Mouse (Mus musculus) Muller cell, postnatal 12 days (primary cell): ENCODE data around the gene Arhgap5.

Experiments
- DNase-seq: peaks from one replicate; pipeline ENCODE4 v3.0.0-alpha.2; 2015; ENCODE audit errors: inconsistent ontology term

Arhgap5 gene

DNA sequence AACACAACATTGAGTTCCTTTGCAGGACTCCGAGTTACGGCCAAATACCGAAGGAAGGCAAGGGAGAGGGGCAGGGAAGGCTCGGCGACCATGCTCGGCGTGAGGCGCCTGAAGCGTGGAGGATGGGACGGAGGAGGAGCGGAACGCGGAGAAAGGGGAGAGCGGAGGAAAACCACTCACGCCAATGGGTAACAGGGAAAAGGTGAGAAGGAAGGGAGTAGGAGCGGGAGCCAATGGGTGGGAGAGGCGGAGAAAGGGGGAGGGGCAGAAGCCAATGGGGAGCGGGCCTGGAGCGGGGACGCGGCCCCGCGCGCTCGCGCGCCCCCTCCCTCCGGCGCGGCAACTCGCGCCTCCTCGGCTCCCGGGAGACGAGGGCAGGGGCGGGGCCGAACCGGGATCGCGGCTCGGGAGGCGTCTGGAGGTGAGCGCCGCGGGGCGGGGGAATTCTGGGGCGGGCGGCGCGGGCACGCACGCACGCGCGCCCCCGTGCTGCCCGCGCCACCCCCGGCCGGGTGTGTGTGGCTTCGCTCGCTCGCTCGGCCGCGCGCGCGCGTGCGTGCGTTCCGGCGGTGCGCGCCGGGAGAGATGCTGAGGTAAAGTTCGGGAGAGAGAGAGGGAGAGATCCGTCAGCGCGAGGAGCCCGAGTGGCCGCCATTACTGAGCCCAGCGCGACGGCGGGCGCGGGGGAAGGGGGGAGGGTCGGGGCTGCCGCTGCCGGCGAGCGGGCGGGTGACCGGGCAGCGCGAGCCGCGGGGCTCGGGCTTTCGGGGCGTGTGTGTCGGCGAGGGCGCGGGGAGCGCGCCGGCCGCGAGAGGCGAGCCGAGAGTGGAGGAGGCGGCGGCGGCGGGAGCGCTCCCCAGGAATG is at the start of gene Arhgap5:
Arhgap5 (plus strand) TSS at position 517 of the 865 bp plus-strand sequence.
- peak; percentile 99 for DNase-seq

DNA sequence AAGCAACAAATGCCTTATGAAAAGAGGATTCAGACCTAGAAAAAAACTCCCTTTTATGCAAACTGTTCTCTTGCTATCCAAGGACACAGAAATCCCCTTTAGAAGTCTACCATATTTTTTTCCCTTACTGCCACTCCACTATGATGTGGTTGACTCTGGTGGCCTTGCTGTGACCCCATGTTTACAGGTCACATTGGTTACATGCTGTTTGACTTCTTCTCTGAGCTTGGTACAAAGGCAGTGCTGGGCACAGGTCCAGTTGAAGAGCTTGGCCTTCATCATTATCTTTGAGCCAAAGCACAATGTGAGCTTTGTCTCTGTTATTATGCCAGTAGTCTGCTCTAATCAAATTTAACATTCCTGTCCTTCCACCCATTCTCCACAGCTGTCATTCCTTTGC is 39.2 kb upstream of the Arhgap5 start:
- peak; percentile 90 for DNase-seq

DNA sequence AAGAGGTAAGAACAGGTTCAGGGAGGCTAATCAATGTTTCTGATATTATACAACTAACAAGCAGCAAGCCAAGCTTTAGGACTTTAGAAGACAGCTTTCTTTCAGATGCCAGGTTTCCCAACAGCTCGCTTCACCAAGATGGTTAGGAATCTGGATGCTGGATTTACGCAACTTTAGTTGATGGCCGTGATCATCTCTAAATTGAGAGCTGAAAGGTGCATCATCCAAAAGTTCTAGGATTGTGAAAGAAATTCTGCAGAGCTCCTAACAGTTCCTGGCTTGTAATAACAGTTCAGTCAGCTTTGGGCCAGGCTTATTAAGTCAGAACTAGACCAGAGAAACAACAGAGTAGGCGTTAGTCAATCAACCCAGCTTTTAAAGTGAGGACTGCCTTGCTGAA is 32.2 kb upstream of the Arhgap5 start:
- no peak for DNase-seq

DNA sequence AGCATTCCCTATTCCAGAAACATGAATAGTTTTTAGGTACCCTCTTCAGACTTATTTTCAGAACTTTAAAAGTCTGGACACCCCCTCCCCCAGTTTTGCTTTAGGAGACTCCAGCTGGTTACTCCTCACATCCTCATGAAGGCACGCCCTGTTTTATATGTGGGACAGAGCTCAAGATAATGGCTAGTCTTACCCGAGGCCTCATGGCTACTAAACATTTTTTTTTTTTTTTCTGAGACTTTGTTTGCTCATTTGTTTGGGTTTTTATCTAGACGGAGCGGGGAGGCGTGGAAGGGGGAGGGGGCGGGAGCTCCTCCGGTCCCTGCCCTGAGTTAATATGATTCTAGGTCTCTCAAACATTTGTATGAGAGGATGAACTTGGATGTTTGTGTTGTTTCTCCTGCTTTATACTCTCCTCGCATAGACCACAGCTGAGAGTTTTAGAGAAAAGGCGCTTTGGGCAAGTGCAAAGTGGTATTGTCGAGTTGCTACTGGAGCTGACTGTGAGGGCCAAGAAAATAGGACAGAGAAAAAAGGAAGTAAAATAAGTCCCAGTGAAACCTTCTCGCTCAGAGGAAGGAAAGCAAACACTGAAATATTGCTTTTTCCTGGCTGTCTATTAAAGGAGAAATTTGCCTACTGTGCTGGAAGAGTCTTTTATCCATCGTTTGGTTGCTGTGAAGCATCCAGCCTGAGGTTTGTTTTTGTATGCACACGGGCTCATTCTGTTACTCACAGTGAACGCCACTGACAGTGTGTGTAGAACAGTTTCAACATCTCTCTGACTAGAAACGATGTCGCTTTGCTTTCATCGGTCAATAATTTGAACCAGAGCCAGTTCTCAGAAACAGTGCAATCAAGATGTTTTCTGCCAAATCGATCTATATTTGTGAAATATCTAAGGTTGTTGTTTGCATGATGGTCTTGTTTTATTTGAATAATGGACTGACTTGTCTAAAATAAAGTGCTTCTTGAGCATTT is 29.5 kb upstream of the Arhgap5 start:
- no peak for DNase-seq

DNA sequence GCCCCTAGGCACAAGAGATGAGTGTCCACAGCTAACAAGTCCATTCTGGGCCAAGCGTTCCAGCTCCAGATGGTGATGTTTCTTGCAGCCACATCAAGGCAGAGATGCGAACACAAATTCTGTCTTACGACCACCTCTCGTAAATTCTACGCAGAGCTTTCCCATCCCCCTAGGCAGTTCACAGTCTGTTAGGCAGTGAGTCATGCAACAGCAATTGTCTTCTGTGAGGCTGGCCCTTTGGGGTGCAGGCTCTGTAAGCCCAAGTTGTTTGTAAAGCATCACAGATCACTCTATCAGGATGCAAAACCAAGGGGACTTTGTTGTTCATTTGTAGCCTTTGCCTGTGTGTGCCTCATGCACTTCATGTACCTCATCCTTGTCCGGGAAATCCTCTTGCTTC is 27.7 kb upstream of the Arhgap5 start:
- DNase-seq, result peak; percentile 26

DNA sequence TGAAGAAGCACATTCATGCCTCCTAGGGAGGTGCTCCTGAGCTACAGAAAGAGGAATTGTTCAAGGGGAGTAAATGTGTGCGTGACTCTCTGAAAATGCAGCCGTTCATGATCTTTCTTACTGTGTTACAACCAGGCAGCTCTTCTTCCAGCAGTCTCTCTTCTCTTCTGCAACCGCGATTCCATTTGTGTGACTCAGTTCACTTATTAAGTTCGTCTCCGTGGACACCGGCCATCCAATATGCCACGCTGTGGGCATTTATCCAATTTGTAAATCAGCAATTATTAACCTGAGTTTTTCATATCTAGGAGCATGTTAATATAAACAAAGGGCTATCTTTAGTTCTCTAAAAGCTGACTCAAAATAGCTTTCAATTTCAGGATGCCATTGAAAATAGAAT is 25.2 kb upstream of the Arhgap5 start:
- peak; percentile 73 for DNase-seq

DNA sequence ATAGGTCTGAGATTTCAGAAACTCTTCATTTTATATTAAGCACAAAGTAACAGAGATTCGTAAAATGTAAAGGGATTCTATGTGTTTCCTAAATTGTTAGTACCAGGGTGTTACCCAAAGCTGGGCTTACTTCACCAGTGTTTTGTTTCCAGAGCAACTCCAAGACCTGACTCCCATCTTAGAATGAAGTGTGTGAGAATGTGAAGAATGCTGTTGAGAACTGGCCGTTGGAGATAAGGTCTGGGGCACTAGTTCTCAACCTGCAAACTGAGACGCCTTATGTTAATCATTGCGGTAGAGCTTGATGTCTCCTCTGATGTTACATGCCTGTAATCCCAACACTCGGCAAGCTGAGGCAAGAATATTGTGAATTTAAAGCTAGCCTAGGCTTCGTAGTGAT is 24.4 kb upstream of the Arhgap5 start:
- DNase-seq, result no peak

DNA sequence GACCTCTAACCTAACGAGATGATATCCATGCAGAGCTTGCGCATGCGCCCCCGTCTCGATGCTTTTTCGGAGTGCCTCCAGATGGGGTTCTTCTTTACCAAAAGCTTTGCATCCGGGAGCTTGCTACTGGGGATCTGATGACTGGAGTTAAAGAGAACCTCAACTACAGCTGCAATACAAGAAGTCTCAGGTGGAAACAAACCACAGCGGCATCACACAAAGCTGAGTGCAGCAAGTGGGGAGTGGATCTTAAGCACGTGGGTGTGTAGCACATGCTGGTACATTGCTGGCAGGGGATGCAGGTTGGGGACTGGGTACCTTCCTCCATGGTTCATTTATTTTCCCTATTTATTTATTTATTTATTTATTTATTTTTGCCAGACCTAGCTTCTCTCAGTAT is 22.9 kb upstream of the Arhgap5 start:
- no peak for DNase-seq

DNA sequence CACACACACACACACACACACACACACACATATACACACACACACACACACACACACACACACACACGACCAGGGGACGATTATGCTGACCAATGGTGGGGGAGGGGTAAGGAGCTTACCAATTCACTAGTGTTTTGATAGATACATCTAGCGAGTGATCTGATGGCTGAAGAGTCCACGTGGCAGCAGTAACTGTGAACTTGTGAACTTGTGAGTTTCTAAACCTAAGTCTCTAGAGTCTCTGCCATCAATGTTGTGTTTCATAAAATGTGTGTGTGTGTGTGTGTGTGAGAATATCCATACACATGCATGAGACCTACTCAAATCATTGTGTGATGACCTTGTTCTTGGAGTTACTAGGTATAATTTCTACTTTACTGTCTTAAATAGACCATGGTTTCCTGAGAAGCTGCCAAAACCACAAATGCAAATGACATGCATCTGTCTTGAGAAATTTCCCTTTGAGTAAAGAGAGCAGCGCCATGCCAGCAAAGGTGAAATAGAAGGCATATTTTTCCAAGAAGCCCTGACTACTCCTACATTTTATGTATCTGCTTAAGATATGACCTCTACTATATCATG is 21.7 kb upstream of the Arhgap5 start:
- DNase-seq, result no peak

DNA sequence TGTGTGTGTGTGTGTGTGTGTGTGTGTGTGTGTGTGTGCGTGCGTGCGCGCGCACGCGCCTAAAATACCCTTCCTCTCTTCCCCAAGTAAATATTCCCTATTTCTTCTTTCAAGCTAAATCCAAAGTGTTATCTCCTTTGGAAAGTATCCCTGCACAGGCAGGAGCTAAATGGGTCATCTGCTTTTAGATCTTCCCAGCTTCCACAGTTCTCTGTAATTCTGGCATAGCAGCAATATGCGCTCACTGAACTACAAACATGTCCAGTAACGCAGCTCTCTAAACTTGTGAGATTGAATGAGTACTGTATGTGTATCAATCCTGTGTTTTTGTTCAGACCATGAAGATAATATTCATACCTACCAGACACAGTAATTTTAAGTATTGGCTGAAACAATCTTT is 20.6 kb upstream of the Arhgap5 start:
- DNase-seq, result no peak

DNA sequence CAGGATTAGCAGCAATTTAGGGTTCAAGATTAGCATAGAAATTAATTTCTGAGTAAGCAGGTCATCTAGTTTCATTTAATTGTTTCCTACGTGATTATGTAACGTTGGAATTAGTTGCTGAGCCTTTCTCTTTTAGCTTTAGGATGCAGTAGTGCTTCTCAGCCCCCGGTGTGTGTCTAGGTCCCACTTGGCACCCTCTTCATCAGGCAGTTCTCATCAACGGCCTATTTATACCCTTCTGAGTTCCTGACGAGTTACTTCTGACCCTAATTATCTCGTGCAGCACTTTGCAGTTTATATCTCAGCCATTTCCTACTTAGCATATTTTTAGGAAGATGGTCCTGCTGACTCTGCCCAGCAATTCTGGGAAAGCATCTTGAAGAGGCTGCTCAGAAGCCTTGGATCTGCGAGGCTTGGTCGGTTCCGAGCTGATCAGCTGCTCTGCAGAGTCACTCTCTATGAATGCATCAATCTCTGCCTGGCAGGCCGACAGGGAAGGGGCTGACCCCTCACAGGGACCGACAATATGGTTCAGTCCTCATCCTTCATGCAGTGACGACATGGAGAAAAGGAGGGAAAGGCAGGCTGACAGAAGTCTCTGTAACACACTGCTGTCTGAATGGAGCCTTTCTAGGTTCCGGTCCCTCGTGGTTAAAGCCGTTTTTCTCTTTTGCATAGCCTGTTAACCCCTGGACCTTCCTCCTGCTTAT is 15.4 kb upstream of the Arhgap5 start:
- no peak for DNase-seq

DNA sequence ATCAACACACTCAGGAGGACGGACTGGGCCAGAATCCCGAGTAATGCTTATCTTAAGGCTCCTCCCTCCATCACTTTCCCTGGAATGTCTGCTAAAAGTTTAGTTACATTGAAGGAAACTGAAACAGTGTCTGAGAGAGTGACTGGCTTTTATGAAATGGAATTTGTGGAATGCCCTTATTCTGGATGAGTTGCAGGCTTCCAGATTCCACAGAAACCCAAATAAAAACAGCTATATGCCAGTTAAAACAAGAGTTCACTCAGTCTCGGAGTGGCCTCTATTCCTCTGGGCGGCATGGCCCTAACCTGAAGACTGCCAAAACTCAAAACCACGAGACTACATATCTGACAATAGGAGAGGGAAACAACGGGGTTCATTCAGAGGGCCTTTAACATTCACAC is 10.5 kb upstream of the Arhgap5 start:
- peak; percentile 86 for DNase-seq

DNA sequence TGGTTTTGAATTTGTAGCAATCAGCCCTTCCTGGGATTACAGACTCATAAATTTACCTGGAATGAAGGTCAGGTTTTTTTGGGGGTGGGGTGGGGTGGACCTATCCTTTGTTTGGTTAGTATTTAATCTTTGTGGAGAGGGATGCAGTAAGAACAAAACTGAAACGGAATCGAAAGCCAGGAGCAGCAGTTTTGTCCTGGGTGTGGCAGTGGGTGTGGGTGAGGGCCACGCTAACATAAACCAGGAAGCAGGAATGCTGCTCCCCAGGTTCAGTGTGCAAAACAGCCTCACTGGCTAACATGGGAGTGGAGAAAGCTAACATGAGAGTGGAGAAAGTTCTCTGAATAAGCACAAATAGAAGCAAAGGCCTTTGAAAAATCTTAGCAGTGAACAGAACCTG is 6.6 kb upstream of the Arhgap5 start:
- DNase-seq, result no peak

DNA sequence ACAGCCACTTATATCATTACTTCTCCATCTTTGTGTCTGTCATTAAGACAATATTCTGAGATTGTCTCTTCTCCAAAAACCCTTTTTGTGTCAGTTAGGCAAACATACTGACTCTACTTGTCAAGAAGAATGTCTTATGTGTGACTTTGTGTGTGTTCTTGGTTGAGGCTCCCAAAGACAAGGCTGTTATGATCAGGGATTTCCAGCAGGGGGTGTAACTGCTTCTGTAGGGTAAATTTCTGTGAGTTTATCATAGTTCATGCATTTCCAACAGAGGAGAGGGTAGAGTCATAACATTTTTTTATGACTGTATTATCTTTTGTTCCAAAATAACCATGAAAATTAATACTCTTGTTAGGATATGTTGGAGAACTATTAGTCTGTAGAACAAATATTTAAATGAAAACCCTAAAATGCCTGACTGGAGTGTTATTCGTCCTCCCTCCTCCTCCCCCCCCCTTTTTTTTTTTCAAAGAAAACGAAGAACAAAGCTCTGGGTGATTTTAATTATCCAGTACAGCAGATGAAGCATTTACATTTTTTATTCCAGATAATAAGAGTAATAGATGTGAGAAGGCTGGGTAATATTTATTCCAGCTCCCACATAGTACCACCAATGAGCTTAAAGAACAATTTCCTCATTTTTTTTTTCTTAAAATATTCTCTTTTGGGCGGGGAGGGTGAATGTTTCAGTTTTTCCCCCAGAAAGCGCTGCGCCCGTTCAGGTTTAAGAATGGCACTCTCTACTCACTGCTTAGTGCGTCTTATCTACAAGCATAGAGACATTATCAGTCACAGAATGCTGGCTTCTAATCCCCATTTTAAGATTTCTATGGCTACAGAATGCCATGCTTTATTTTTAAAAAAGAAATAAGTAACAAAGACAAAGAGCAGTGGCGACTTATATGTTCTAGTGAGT is 2.6 kb upstream of the Arhgap5 start:
- DNase-seq, result no peak

DNA sequence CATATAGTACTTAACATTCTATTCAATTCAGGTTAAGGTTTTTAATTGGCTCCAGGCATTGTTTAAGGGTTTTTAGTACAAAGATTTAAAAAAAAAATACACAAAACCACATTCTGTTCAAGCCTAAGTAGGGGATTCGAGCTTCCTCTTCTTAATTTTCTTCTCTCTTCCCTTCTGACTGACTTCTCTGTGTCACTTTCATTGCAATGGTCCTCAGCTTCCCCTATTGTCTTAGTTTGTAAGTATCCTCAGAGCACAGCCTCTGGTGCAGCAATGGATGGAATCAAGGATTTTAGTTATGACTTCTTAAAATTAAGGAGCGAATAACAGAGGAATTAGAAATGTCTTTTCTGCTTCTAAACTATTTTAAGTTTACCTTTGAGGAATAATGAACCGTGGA is 1.6 kb upstream of the Arhgap5 start:
- DNase-seq, result no peak

DNA sequence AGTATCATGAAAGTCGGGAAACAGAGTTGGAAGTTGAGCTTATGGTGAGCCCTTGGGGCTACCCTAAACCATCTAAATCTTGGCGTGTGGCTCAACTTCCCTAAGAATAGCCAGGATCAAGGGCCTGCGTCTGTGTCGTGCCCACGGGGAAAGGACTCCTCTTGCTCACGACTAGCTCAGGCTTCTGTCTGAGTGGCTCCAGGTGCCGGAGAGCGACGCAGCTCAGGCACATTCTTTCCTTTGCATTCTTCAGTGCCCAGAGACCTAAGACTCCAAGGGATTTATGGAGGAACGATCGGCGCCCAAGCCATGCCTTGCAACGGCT is 679 bp upstream of the Arhgap5 start:
- DNase-seq, result no peak

DNA sequence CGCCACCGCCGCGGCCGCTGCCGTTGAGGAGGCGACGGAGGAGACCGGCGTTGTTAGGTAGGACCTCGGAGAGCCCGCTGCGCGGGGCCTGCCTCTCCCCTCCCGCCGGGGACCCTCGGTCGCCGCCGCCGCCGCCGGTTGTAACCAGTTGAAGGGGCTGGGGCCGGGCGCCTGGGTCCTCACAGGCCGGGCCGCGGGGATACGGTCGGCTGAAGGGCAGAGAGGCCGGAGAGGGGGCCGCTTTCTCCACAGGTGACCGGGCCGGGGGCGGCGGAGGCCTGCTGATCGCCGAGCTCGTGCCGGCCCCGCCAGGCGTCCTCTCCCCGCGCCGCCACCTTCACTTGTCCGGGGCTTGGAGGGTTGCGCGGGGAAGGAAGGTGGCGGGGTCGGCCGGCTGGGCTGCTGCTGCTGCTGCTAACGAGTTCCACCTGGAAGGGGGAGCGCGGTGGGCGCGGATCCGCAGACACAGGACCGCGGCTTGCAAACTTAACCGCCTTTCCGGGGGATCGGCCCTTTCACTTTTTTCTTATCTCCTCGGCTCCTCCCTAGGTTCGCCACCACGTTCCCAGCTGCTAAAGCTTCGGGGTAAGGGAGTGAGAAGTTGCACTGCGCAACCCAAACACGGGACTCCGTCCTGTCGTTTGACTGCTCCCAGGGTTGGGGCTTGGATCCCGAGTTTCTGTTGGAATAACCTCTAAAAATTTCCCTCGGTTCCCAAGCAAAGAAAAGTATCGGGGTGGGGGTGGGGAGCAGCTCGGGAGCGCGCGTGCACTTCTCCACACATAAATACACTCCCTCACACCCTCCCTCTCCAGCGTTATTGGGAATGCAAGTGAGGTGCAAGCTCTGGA is 784 bp downstream of the Arhgap5 start:
- DNase-seq, result peak; percentile 63

DNA sequence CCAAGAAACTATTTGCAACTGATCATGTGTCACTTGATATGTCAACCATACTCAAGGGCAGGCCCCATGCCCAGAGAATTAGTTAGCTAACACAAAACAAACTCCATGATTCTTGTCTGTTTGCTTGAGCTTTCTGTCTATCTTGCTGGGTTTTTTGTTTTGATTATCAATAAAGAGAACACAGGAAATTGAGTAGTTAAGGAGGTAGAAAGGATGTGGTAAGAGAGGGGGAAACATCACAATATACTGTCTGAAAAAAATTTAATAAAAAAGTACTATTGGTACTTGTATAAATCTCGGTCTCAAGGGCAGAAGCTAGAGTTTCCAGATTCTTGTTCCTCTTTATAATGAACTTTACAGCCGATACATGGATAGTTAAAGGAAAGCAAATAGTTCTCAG is 20.9 kb downstream of the Arhgap5 start:
- no peak for DNase-seq

DNA sequence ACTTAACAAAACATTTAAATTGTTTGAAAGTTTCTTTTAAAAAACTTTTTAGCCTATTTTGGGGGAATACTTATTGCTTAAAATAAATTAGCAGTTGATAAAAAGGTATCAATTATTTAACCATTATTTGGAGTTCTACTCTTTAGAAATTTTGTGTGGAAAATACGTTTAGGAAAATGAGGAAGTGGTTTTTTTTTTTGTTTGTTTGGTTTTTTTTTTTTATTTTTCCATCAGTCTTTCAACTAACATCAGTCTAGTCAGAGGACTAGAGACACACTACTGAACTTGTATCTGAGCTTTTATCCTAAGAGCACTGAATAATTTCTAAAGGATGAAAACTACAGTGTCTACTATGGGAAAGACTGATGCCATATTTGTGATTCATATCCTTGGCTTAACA is 21.7 kb downstream of the Arhgap5 start:
- no peak for DNase-seq

DNA sequence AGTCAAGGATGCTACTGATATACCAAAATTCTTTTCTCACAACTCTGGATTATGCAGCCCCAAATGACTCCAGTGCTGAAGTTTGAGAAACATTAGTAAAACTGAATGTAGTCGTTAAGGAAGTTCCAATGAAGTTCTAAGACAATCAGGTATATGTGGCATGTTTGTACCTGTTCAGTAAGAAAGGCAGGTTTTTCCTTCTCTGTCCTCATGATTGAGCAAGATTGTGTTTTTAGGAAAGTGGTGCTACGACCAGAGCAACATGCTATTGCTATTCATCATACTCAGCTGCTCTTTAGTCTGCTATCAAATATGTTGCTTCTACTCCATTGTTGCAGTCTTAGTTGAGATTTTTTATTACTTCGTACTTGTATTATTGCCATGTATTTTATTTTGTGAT is 26.0 kb downstream of the Arhgap5 start:
- DNase-seq, result no peak
